Mouse (Mus musculus) CD8-positive naive resting alpha-beta T cell, adult 57 days (primary cell): Measurements from ENCODE around the gene Cox6a1. TPM values are rescaled to one million over a fixed set of nuclear protein-coding genes. Genes with fewer than 3 reads are reported as not detected.

Experiments
- total RNA-seq: library from RNA; stranded (reverse); gene quantifications from one replicate; pipeline ENCODE4 v1.2.4, GENCODE M21; 2023

Cox6a1 gene
- 203 TPM for total RNA-seq

DNA sequence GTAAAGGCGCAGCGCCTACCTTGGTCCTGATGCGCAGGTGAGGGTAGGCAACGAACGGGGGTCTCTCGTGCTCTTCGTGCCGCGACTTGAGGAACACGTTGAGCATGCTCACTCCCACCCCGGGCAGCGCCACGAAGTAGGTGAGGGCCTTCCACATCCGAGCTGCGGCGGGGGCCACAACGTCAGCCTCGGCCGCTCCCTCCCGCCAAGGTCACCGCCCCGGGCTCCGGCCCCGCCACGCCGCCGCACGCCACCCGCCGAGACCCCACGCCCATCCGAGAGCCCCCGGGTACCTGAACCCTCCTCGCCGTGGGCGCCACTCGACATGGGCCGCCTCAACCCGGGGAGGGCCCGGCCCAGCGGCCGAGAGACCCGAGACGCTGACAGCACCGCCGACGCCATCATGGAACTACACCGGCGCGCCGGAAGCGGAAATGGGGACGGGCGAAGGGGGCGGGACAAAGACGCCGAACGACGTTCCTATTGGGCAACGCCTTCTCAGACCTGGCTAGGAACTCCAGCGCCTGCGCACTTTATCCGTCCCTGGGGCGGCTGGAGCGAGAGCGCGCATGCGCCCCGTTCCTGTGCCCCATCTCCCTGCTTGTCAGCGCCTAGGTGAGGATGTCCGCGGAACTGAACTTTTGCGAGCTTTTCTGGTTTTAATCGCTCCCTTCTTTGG lies at the start of gene Cox6a1:
Gene Cox6a1 (minus strand): TSS at position 436 of the 679 bp plus-strand sequence.

DNA sequence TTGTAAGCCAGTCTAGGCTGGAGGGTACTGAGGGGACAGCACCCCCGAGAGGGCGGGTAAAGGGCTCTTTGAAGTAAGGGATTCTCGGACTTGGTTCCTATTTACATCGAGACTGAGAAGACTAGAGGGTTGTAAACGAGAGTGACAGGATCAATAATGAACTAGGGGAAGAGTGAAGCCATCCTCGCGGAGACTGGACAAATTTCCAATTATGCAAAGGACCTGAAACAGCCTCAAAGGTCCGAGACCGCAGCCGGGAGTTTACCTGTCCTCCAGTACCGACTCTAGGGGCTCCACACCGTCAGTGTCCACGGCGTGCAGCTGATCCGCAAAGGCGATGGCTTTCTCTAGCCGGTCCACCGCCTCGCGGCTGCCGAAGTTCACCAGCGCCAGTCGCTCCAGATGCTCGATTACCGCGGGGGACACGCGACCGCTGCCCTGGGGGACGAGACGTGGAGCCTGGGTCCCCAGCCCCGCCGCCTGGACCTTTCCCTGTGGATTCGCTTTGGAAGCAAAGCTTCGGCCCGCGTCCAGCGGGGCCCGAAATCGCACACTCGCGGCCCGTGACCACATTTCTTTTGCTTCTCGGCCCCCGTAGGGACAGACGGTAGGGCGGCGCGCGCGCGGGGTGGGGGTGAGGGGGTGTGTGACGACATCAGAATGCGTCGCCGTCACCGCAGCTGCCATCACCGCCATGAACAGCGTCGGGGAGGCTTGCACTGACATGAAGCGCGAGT lies 8.0 kb downstream of the Cox6a1 start, which contains the start of the genes Gatc and Triap1:
Gene Gatc (minus strand): TSS at position 602 of the 737 bp plus-strand sequence.
Gene Triap1 (plus strand): TSS at position 649 of the 737 bp plus-strand sequence.

DNA sequence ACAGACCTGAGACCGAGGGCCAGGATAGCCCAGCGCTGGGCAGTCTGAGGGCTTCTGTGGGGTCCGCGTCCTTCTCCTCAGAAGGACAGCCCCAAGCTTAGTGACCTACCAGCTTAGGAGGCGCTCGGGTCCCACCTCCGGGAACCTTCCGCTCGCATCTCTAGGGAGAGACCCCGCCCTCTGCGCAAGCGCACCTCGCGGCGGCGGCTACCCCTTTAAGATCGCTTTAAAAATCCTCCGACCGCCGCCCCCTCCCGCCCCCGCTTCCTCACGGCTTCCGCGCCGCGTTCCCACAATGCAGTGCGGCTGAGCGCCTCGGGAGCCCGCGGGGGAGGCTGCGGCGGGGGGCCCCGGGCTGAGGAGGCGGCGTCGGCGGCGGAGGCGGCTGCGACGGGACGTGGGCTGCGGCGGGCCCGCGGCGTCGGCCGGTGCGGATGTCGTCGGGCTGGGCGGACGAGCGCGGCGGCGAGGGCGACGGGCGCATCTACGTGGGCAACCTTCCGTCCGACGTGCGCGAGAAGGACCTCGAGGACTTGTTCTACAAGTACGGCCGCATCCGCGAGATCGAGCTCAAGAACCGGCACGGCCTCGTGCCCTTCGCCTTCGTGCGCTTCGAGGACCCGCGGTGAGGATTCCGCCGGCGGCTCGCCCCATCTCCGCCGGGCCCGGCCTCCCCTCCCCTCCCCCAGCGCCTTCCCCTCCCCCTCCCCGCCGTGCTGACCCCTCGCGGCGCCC lies 21.7 kb downstream of the Cox6a1 start, which contains the start of gene Srsf9:
Gene Srsf9 (plus strand): TSS at position 303 of the 735 bp plus-strand sequence.

DNA sequence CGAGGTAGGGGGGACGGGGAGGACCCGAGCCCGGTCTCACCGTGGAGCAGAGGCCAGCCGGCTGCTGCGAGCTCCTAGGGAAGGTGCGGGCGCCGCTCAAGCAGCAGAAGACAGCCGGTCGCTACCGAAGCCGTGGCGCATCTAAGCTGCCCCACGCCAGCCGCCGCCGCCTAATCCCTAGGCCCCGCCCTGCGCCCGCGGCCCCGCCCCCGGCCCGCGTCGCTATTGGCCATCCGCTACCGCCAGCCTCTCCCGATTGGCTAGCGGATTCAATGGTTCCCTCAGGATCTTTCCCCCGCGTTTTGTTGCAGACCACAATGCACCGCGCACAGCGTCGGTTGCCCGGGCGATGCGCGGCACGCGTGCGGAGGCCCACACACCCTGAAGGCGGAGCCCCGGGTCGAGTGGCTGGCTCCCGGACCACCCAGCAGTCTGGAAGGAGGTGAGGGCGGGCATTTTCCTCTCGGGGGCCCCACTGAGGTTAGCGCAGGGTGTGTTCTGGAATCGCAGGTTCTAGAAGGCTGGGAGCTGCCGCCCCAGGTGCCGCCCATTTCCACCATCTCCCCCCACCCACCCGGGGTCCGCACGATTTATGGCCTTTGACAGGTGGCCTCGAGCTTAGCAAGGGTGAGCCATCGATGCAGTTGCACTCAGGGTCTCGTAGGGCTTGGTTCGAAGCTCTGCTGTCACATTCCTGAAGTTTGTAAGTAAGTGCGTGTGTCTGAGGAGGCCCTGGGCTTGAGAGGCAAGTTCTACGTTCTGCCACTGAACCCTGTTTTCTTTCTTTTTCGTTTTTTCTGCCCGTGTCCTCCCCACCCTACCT lies 47.8 kb downstream of the Cox6a1 start, which contains the start of gene Dynll1:
Gene Dynll1 (minus strand): TSS at position 208 of the 823 bp plus-strand sequence.

Other genes starting within 250 kb of the Cox6a1 start
- 32.1 TPM for gene Acads, start 229.6 kb downstream of the Cox6a1 start, total RNA-seq
- gene Unc119b, start 214.0 kb downstream of the Cox6a1 start, total RNA-seq = 24.4 TPM
- gene Mlec, start 190.8 kb downstream of the Cox6a1 start, total RNA-seq = 60.0 TPM
- not detected for gene Cabp1, start 154.6 kb downstream of the Cox6a1 start, total RNA-seq
- gene Pop5, start 113.1 kb downstream of the Cox6a1 start, total RNA-seq = 44.8 TPM
- gene Rnf10, start 76.1 kb downstream of the Cox6a1 start, total RNA-seq = 172 TPM
- gene Coq5, start 69.3 kb downstream of the Cox6a1 start, total RNA-seq = 22.0 TPM
- gene Dynll1, start 48.0 kb downstream of the Cox6a1 start, total RNA-seq = 224 TPM
- 35.6 TPM for gene Srsf9, start 21.8 kb downstream of the Cox6a1 start, total RNA-seq
- gene Gatc, start 7.8 kb downstream of the Cox6a1 start, total RNA-seq = 3.8 TPM
- gene Triap1, start 7.8 kb downstream of the Cox6a1 start, total RNA-seq = 14.6 TPM
- gene Msi1, start 80.6 kb upstream of the Cox6a1 start, total RNA-seq = not detected
- not detected for gene Pla2g1b, start 117.3 kb upstream of the Cox6a1 start, total RNA-seq
- gene Sirt4, start 135.7 kb upstream of the Cox6a1 start, total RNA-seq = 12.0 TPM
- gene Pxn, start 157.7 kb upstream of the Cox6a1 start, total RNA-seq = 56.7 TPM
- gene Rplp0, start 210.5 kb upstream of the Cox6a1 start, total RNA-seq = 2,874 TPM
- gene Gcn1l1, start 216.3 kb upstream of the Cox6a1 start, total RNA-seq = 114 TPM